Mouse (Mus musculus) liver, postnatal 0 days (tissue): ENCODE data around the gene Tarsl2. TPM values are rescaled to one million over a fixed set of nuclear protein-coding genes. Genes with fewer than 3 reads are reported as not detected.

ENCODE experiments used
- ATAC-seq: fragments of 200-750 bp; cut with Nextera tagmentation; 2 replicates; pipeline ENCODE4 v1.8.0; 2017; ENCODE audit warnings: mild to moderate bottlenecking, moderate library complexity
- DNase-seq: peaks from one replicate; pipeline ENCODE4 v3.0.0-alpha.2; 2016
- H3K27ac ChIP-seq: fragments of 300-500 bp; sonication (generic); 2 replicates; pipeline ENCODE4 v1.5.1; 2014; ENCODE audit warnings: antibody characterized with exemption, moderate library complexity, mild to moderate bottlenecking, low read depth
- H3K27me3 ChIP-seq: fragments of 300-500 bp; sonication (generic); 2 replicates; pipeline ENCODE4 v1.6.1; 2014; ENCODE audit warnings: low read length, control low read depth, mixed read lengths; ENCODE audit not compliant: insufficient read depth
- H3K36me3 ChIP-seq: fragments of 300-500 bp; sonication (generic); replicated peaks from 2 replicates; pipeline ENCODE4 v1.6.1; 2014; ENCODE audit warnings: mild to moderate bottlenecking, control low read depth, low read length, moderate library complexity, mixed read lengths; ENCODE audit not compliant: insufficient read depth
- H3K4me1 ChIP-seq: fragments of 300-500 bp; sonication (generic); 2 replicates; pipeline ENCODE4 v1.6.1; 2014; ENCODE audit warnings: antibody characterized with exemption, mild to moderate bottlenecking, control low read depth; ENCODE audit not compliant: insufficient read depth
- H3K4me2 ChIP-seq: fragments of 300-500 bp; sonication (generic); 2 replicates; pipeline ENCODE4 v1.6.1; 2014; ENCODE audit warnings: low read depth, mild to moderate bottlenecking, low read length, moderate library complexity, mixed read lengths
- H3K4me3 ChIP-seq: fragments of 300-500 bp; sonication (generic); 2 replicates; pipeline ENCODE4 v1.5.1; 2014; ENCODE audit warnings: low read depth, low read length
- H3K9ac ChIP-seq: fragments of 300-500 bp; sonication (generic); replicated peaks from 2 replicates; pipeline ENCODE4 v1.6.1; 2014; ENCODE audit warnings: mild to moderate bottlenecking, moderate library complexity
- H3K9me3 ChIP-seq: fragments of 300-500 bp; sonication (generic); 2 replicates; pipeline ENCODE4 v1.6.1; 2016; ENCODE audit warnings: mild to moderate bottlenecking, control low read depth, low read length, mixed read lengths
- CTCF ChIP-seq: sonication (generic); IDR thresholded peaks from 2 replicates; pipeline ENCODE4 v1.5.1; 2016; ENCODE audit warnings: antibody characterized with exemption, low read depth
- EP300 ChIP-seq: IDR thresholded peaks from 2 replicates; pipeline ENCODE4 v1.6.1; 2016; ENCODE audit warnings: antibody characterized with exemption, low read depth, mild to moderate bottlenecking
- WGBS: fragments of 180-500 bp; shearing (Covaris S2); extraction: QIAGEN DNeasy Blood & Tissue Kit; methylation state at CpG from one replicate; pipeline ENCODE4 v1.1.7; 2014; ENCODE audit not compliant: insufficient replicate concordance; 5-methylcytosine and 5-hydroxymethylcytosine counted together
- polyA plus RNA-seq: library from polyadenylated mRNA; unstranded; fragments of >200 nt; fragmentation: Nextera tagmentation; extraction: Ambion mirVana; gene quantifications from 2 replicates; pipeline ENCODE4 v1.2.1, GENCODE M21; 2015

Tarsl2 gene
- polyA plus RNA-seq, 1 experiment from 2014 or later = 5.9 TPM

DNA sequence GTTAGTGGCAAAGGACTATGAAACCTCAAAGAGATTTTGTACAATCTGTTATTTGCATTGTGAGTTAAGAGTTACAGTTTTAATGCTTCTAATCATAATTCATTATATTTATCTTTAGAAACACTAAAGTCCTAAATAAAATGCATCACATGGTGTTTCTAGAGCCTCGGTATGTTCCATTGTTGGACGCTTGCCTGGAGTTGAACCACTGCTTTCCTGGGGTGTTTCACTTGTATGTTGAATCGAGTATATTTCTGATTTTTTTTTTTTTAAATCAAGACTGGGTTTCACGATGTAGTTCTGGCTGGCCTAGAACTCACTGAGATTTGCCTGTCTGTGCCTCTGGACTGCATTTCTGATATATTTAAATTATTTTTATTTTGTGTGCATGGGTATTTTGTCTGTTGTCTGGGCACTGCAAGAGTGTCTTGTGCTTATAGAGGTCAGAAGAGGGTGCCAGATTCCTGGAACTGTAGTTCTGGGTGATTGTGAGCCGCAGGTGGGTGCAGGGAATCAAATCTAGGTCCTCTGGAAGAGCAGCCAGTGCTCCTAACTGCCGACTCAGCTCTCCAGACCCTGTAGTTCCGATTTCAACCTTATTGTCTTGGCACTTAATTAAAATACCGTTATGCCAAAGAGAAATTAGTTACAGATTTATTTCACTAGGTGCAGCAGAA, 47.4 kb downstream of the Tarsl2 start:
- Histone ChIP-seq H3K4me1 (peaks cover 16% of the 10 kb centered on the region), H3K27me3 (no peaks in the 10 kb centered on the region), H3K27ac (no peak overlapping the region), H3K4me2 (no peak overlapping the region), H3K4me3 (no peak overlapping the region), H3K9me3 (no peaks in the 10 kb centered on the region), H3K9ac (no peak overlapping the region), H3K36me3 (peaks cover 16% of the 10 kb centered on the region)
- no peak for ATAC-seq
- TF ChIP-seq EP300 (no peak), CTCF (no peak)
- DNase-seq = no peak
- WGBS = 86% methylated on average over 8 of the region's 8 CpGs

DNA sequence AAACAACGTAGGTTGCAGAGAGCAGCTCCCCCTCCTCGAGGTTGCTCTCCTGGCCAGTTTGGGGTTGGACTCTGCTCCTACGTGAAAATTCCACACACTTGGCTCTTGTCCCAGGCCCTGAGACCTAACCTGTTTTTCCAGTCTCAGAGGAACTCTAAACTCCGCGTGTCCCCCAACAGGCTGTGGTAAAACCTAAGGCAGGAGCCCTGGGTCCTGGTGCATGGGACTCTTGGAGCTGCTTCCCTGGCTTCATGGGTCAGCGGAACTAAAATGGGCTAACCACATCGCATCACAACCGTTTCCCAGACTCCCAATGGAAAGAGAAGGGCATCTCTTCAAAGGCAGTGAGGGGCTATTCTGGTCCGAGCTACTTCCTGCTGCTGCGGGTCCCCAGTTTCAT, 48.2 kb downstream of the Tarsl2 start:
- no peak for TF ChIP-seq EP300
- TF ChIP-seq CTCF = no peak
- no peak overlapping the region for H3K27ac ChIP-seq
- H3K27me3 ChIP-seq = no peaks in the 10 kb centered on the region
- no peak for DNase-seq
- no peaks in the 10 kb centered on the region for H3K9me3 ChIP-seq
- WGBS = 4% methylated on average over 10 of the region's 10 CpGs
- H3K4me3 ChIP-seq = peak overlapping the region; percentile 84
- H3K4me1 ChIP-seq = peaks cover 16% of the 10 kb centered on the region
- peaks cover 20% of the 10 kb centered on the region for H3K36me3 ChIP-seq
- H3K9ac ChIP-seq = peak overlapping the region; percentile 82
- ATAC-seq = peak; percentile 44
- peak overlapping the region; percentile 76 for H3K4me2 ChIP-seq

DNA sequence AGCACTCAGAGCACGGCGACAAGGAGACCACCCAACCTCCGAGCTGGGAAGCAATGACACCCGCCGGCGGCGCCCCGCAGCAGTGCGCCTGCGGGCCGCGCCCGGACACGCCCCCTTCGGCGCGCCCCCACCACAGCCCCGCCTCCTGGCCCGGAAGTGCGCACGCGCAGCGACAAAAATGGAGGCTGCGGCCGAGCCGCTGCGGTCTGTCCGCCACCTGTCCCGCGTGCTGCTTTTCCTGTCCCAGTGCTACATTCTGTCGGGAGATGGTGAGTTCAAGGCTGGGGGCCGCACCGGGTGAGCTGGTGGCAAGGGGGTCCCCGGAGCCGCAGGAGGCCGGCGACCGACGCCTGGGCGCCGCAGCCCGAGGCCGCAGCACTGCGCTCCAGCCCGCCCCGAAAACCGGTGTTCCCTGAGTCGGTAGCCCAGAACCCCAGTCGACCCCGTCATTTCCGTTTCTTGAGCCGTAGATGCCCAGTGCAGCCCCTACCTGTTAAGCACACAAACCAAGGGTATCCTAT, 48.7 kb downstream of the Tarsl2 start:
- H3K36me3 ChIP-seq = peaks cover 21% of the 10 kb centered on the region
- under 1% methylated on average over 48 of the region's 52 CpGs for WGBS
- TF ChIP-seq CTCF (no peak), EP300 (no peak)

DNA sequence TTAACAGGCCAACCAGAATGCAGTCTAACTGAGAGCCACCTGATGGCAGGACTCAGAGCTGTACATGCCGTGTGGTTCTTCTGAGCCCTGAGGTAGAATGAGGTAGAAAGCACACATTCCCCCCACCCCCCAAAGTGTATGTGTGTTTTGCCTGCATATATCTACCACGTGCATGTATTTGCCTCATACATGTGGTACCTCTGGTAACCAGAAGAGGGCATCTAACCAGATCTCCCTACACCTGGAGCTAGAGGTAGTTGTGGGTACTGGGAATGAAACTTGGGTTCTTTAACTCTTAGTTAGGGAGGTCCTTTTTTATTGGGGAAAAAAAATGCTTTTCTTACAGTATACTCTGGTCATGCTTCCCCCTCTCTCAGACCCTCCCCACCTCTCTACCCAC, 51.8 kb downstream of the Tarsl2 start:
- WGBS = 51% methylated on average over 2 of the region's 2 CpGs
- no peak for ATAC-seq
- Histone ChIP-seq H3K9me3 (no peaks in the 10 kb centered on the region), H3K4me2 (no peak overlapping the region), H3K4me1 (peaks cover 16% of the 10 kb centered on the region), H3K9ac (no peak overlapping the region), H3K36me3 (peaks cover 41% of the 10 kb centered on the region), H3K4me3 (no peak overlapping the region), H3K27ac (no peak overlapping the region), H3K27me3 (no peaks in the 10 kb centered on the region)
- no peak for DNase-seq
- TF ChIP-seq CTCF = peak; percentile 61
- no peak for TF ChIP-seq EP300

More for the DNA sequence above, 48.7 kb downstream of the Tarsl2 start:
- Histone ChIP-seq H3K9ac (peak overlapping the region; percentile 82), H3K4me2 (peak overlapping the region; percentile 76), H3K27ac (peak overlapping the region; percentile 68), H3K27me3 (no peaks in the 10 kb centered on the region), H3K4me3 (peak overlapping the region; percentile 84), H3K4me1 (peaks cover 16% of the 10 kb centered on the region), H3K9me3 (no peaks in the 10 kb centered on the region)
- DNase-seq = peak; percentile 91
- peak; percentile 96 for ATAC-seq

DNA sequence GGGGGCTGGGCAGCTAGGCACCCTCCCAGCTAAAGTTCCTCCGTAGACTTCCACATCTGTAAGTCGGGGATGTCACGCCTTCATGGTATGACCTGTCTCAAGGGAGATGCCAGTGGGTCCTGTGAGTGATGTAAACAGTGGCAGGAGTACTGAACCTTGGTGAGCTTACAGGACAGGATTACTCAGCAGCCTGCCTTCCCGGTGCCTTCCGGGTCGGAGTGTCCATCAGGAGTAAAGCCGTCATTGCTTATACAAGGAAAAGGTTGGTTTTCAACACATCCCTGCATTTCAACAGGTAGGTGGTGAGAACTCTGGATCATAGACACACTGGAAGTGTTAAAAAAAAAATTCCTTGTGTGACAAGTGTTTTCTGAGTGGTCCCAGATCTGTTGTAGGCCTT, 57.4 kb downstream of the Tarsl2 start:
- H3K27ac ChIP-seq = no peak overlapping the region
- TF ChIP-seq CTCF (no peak), EP300 (no peak)
- H3K27me3 ChIP-seq = no peaks in the 10 kb centered on the region
- H3K4me2 ChIP-seq = no peak overlapping the region
- no peak overlapping the region for H3K9ac ChIP-seq
- 0 out of 2 replicates have a peak, but pooled peaks cover 4% of the 10 kb centered on the region for H3K4me1 ChIP-seq
- DNase-seq (no peak), ATAC-seq (no peak)
- no peak overlapping the region for H3K4me3 ChIP-seq
- H3K36me3 ChIP-seq = peaks cover 42% of the 10 kb centered on the region
- 86% methylated on average over 7 of the region's 7 CpGs for WGBS
- H3K9me3 ChIP-seq = no peaks in the 10 kb centered on the region

DNA sequence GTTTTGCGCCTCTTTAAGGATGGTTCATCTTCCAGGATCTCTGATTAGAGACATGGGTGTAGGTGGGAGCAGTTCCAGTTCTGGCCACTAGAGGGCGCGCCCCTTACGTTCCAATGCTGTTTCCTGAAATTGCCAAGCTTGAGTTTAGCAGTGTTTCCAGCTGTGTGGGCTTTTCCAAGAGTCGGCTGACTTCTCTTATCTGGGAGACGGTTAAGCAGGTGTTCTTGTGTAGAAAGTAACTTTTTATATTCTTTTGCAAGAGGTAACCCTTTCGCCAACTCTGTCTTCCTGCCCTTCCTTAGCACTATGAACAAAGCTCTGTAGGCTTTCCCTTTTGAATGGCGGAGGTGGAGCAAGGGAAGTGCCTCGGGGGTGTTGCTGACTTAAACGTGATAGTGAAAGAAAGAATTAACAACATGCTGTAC, 60.1 kb downstream of the Tarsl2 start:
- peak; percentile 98 for TF ChIP-seq CTCF
- no peak for TF ChIP-seq EP300
- H3K27ac ChIP-seq = no peak overlapping the region
- H3K36me3 ChIP-seq = peaks cover 25% of the 10 kb centered on the region
- H3K27me3 ChIP-seq = no peaks in the 10 kb centered on the region
- peak overlapping the region; percentile 32; the same call in 1 of the 2 replicates for H3K9ac ChIP-seq
- peak; percentile 74 for ATAC-seq
- 0 out of 2 replicates have a peak, but pooled peaks cover 4% of the 10 kb centered on the region for H3K4me1 ChIP-seq
- WGBS = 6% methylated on average over 10 of the region's 10 CpGs
- H3K4me2 ChIP-seq = peak overlapping the region; percentile 59
- H3K9me3 ChIP-seq = no peaks in the 10 kb centered on the region
- H3K4me3 ChIP-seq = peak overlapping the region; percentile 23
- DNase-seq = peak; percentile 83
